Mouse (Mus musculus): ENCODE measurements around the gene Secisbp2l. TPM values are rescaled to one million over a fixed set of nuclear protein-coding genes. Genes with fewer than 3 reads are reported as not detected.

The Secisbp2l gene
- polyA plus RNA-seq, 1 experiment: 43.8 TPM

DNA sequence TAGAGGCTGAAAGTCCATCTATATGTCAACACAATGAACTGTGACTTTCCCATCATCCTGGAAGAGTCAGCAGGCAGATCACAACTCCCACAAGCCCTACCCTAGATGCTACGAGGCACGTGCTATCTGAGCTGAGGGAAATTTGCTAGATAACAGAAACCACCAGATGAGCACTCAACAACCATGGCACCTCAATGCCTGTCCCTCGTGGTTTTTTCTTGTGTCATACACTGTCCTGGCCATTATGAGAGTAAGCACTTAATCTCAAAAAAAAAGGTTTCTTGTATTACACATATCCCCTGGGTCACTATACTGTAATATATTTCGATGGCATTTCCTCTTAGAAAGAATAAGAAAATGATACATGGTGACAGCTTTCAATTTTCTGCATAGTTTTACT is 7.8 kb downstream of the Secisbp2l start:
- H3K27ac ChIP-seq (ENCODE audit: insufficient read depth, low read length): no peak overlapping the region
- no peak overlapping the region for H3K4me3 ChIP-seq (ENCODE audit: insufficient read depth, low read length)
- H3K4me1 ChIP-seq (ENCODE audit: control insufficient read depth, insufficient read depth, low read length): no peaks in the 10 kb centered on the region
- TF ChIP-seq POLR2A (IDR thresholded peaks at IDR 0.05; ENCODE audit: low read depth, low read length) (no peak), CTCF (IDR thresholded peaks at IDR 0.05; ENCODE audit: borderline replicate concordance, insufficient read depth, low read length) (no peak)

DNA sequence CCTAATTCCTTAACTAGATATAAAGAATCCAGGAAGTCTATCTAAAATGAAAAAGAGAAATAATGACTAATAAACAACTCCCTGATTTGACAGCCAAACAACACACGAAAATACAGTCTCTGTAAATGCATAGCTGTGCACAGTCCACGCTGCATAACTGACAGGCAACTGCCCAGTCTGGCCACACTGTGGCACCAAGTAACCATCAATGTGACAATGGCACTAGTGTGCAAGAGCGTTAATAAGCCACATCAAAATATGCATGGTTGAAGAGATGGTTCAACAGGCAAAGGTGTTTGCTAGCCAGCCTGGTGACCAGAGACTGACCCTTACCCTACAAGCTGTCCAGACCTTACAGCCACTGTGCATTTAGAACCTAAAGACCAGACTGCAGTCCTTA is 17.6 kb downstream of the Secisbp2l start:
- no peak overlapping the region for H3K27ac ChIP-seq (ENCODE audit: insufficient read depth, low read length)
- TF ChIP-seq POLR2A (IDR thresholded peaks at IDR 0.05; ENCODE audit: low read depth, low read length) (no peak), CTCF (IDR thresholded peaks at IDR 0.05; ENCODE audit: borderline replicate concordance, insufficient read depth, low read length) (peak; percentile 55; the same call in 1 of the 2 replicates)
- no peaks in the 10 kb centered on the region for H3K4me1 ChIP-seq (ENCODE audit: control insufficient read depth, insufficient read depth, low read length)
- no peak overlapping the region for H3K4me3 ChIP-seq (ENCODE audit: insufficient read depth, low read length)

DNA sequence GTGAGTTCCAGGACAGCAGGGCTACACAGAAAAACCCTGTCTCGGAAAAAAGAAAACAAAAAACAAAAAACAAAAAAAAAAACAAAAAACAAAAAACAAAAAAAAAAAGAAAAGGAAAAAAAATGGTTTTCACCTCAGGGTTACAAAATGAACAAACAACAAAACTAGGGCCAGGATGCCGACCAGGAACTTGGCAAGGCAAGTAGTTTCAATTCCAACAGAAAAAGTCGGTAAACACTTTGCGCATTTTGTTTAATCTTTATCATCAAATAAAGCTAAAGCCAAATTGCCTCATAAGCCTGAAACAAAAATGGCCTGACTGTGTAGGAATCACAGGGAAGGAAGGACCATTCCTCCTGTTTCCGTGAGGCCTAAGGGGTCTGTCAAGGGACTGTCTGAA is 18.1 kb downstream of the Secisbp2l start:
- H3K4me3 ChIP-seq (ENCODE audit: insufficient read depth, low read length): no peak overlapping the region
- TF ChIP-seq CTCF (IDR thresholded peaks at IDR 0.05; ENCODE audit: borderline replicate concordance, insufficient read depth, low read length): no peak
- no peak for TF ChIP-seq POLR2A (IDR thresholded peaks at IDR 0.05; ENCODE audit: low read depth, low read length)
- no peaks in the 10 kb centered on the region for H3K4me1 ChIP-seq (ENCODE audit: control insufficient read depth, insufficient read depth, low read length)
- H3K27ac ChIP-seq (ENCODE audit: insufficient read depth, low read length): no peak overlapping the region

DNA sequence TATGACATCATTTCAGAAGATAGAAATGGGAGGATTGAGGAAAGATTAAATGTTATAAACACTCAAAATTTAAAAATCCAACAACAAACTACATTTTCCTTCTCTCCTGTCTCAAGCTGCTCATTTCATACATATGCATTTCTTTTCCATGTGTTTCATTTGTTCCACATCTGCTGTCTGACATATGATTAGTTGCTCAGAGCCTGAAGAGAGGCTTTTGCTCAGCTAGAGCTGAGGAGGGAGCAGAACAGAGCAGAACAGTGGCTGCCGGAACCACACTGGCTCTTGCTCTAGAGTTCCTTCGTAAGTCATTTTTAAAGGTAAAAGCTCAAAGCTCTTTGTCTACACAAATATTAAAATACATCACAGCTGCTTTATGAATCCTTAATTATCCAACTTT is 33.3 kb downstream of the Secisbp2l start:
- Histone ChIP-seq H3K4me1 (ENCODE audit: control insufficient read depth, insufficient read depth, low read length) (no peaks in the 10 kb centered on the region), H3K4me3 (ENCODE audit: insufficient read depth, low read length) (no peak overlapping the region), H3K27ac (ENCODE audit: insufficient read depth, low read length) (no peak overlapping the region)
- TF ChIP-seq CTCF (IDR thresholded peaks at IDR 0.05; ENCODE audit: borderline replicate concordance, insufficient read depth, low read length): no peak

DNA sequence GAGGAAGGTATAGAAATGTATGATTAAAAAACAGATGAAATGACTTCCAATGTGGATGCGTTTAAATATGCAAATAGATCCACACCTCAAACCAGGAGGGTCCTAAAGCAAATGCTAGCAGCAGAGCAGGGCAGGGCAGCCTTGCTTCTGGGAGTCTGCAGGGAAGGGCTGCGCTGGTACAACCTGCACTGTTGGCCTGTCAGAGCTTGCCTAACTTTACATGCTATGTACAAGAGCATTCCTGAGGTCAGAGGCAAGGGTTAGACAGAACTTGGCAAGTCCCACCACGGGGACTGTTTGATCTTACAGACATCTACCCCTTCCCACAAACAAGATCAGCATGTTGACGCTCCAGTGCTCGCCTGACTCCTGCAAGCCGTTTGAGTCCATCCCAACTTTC is 43.3 kb downstream of the Secisbp2l start:
- no peak for TF ChIP-seq POLR2A (IDR thresholded peaks at IDR 0.05; ENCODE audit: low read depth, low read length)
- no peak for TF ChIP-seq CTCF (IDR thresholded peaks at IDR 0.05; ENCODE audit: borderline replicate concordance, insufficient read depth, low read length)
- Histone ChIP-seq H3K27ac (ENCODE audit: insufficient read depth, low read length) (no peak overlapping the region), H3K4me3 (ENCODE audit: insufficient read depth, low read length) (no peak overlapping the region), H3K4me1 (ENCODE audit: control insufficient read depth, insufficient read depth, low read length) (peaks cover 7% of the 10 kb centered on the region)

DNA sequence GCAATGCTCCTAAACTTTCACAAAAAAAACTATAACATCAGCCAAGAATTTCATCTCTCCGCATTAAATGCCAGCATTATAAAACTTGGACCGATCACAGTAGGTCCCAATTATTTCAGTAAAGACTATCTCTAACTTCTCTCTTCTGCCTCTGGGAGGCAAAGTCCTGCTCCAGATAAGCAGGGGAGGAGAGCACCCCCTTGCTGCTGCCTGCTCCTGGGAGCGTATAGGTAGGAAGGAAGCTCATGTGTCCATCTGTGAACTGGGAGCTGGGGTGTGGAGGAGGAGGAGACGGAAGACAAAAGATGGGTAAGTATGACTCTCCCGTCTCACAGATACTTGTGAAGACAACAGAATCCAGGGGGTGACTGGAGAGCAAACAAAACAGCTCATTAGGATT is 44.0 kb downstream of the Secisbp2l start:
- Histone ChIP-seq H3K4me3 (ENCODE audit: insufficient read depth, low read length) (no peak overlapping the region), H3K27ac (ENCODE audit: insufficient read depth, low read length) (no peak overlapping the region), H3K4me1 (ENCODE audit: control insufficient read depth, insufficient read depth, low read length) (peaks cover 7% of the 10 kb centered on the region)
- TF ChIP-seq POLR2A (IDR thresholded peaks at IDR 0.05; ENCODE audit: low read depth, low read length) (no peak), CTCF (IDR thresholded peaks at IDR 0.05; ENCODE audit: borderline replicate concordance, insufficient read depth, low read length) (no peak)

DNA sequence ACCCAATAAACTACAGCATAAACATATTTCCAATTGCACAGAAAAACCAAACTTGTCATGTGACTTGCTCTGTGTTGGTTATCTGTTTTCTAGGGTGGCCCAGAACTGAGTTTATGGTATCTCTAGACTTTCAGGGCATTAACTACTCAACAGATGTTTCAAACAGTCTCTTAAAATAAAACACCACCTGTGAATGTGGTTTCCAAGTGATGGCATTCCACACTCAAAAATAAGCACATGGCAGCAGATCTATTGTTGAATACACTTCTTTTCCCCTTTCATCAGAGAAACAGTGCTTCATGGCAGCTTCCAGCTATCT is 46.7 kb downstream of the Secisbp2l start:
- H3K4me3 ChIP-seq (ENCODE audit: insufficient read depth, low read length): no peak overlapping the region
- TF ChIP-seq CTCF (IDR thresholded peaks at IDR 0.05; ENCODE audit: borderline replicate concordance, insufficient read depth, low read length) (no peak), POLR2A (IDR thresholded peaks at IDR 0.05; ENCODE audit: low read depth, low read length) (no peak)

DNA sequence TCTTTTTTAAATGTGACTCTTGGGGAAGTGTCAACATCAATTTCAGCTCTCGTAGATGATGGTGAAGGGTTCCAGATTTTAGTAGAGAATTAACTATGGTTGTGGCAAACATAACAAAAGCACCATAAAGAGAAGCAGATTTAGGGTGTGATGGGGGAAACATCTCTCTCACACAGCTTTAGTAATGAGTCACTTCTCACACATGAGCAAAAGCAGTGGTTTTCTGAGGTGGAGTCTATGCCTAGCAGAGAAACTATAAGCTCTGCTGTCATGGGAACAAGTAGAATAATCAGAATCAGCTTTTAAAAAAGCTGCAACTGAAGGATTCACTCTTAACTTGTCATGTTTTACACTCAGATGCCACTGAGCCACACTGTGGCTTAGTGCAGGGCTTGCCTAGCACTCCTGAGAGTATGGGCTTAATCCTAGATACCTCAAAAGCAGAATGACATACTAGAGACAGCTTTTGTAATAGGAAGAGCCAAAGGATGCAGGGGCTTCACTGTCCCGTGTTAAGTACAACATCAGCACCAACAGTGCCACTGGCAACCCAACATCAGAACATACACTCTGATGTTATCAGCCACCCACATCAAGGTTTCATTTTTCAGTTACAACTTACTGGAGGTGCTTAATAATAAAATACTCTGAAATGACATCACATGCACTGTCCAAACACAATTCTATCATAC is 47.2 kb downstream of the Secisbp2l start:
- H3K27ac ChIP-seq (ENCODE audit: insufficient read depth, low read length): peak overlapping the region; percentile 29; the same call in 1 of the 2 replicates
- H3K4me3 ChIP-seq (ENCODE audit: insufficient read depth, low read length): no peak overlapping the region
- TF ChIP-seq POLR2A (IDR thresholded peaks at IDR 0.05; ENCODE audit: low read depth, low read length) (no peak), CTCF (IDR thresholded peaks at IDR 0.05; ENCODE audit: borderline replicate concordance, insufficient read depth, low read length) (no peak)
- H3K4me1 ChIP-seq (ENCODE audit: control insufficient read depth, insufficient read depth, low read length): peaks cover 7% of the 10 kb centered on the region

More for the DNA sequence above, 46.7 kb downstream of the Secisbp2l start:
- Histone ChIP-seq H3K27ac (ENCODE audit: insufficient read depth, low read length) (no peak overlapping the region), H3K4me1 (ENCODE audit: control insufficient read depth, insufficient read depth, low read length) (peaks cover 7% of the 10 kb centered on the region)

DNA sequence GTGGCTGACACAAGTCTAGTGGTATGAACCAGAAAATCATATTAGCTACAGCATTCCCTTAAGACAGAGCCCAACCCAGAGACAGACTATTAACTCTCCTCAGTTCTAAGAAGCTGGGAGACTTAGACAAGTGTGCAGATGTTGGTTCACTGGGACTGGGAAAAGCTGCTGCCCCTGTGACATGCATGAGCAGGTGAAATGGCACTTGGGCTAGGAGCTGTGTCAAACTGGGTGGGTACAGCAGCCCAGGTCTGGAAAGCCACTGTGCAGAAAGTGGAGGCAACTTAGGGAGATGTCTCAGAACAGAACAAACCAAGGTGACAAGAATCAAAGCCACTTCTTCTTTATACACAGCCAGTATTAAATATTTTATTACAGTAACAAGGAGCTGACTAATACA is 47.9 kb downstream of the Secisbp2l start:
- no peak overlapping the region for H3K4me3 ChIP-seq (ENCODE audit: insufficient read depth, low read length)
- peaks cover 7% of the 10 kb centered on the region for H3K4me1 ChIP-seq (ENCODE audit: control insufficient read depth, insufficient read depth, low read length)
- no peak overlapping the region for H3K27ac ChIP-seq (ENCODE audit: insufficient read depth, low read length)
- no peak for TF ChIP-seq POLR2A (IDR thresholded peaks at IDR 0.05; ENCODE audit: low read depth, low read length)
- TF ChIP-seq CTCF (IDR thresholded peaks at IDR 0.05; ENCODE audit: borderline replicate concordance, insufficient read depth, low read length): no peak

DNA sequence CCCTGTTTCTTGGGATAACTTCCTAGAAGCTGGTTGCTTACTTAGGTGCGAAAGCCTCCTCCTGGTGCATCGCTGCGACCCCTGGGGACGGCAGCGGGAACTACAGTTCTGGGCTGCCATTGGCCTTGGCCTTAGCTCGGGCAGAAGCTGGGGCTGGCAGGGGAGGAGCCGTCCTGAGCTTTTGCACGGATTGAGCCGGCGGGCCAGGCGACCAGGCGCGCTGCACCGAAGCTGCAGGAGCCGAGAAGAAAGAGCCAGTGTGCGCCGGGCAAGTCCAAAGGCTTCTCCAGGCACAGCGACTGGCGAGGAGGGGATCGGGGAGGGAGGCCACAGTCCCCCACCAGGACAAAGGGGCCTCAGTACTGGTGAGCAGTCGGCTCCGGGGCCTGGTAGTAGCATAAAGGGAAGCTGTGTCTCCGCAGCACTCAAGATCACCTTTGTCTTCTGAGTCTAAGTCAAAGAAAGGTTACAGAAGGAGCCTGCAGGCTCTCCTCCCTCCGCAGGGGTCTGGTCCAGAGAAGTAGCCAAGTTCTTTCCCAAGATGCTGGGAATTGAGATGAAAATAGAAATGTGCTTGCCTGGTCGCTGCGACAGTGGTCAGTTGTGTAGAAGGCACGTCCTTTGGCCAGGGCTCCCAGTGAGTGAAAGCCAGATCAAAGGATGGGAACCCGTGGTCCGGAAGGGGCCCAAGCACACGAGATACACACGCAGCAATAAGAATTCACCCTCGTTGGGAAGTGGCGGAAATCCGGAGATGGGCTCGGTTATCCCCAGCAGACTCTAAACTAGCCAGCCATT is 50.7 kb downstream of the Secisbp2l start:
- peak overlapping the region; percentile 23 for H3K4me3 ChIP-seq (ENCODE audit: insufficient read depth, low read length)
- peaks cover 7% of the 10 kb centered on the region for H3K4me1 ChIP-seq (ENCODE audit: control insufficient read depth, insufficient read depth, low read length)
- no peak overlapping the region for H3K27ac ChIP-seq (ENCODE audit: insufficient read depth, low read length)
- TF ChIP-seq POLR2A (IDR thresholded peaks at IDR 0.05; ENCODE audit: low read depth, low read length) (peak; percentile 50), CTCF (IDR thresholded peaks at IDR 0.05; ENCODE audit: borderline replicate concordance, insufficient read depth, low read length) (peak; percentile 90)
